15 mouse cellular contexts compared by ENCODE assay signal in genomic region chr8:46332389-46333061, GRCm38 (mm10). TPM values are rescaled to one million over a fixed set of nuclear protein-coding genes. Genes with fewer than 3 reads are reported as not detected.
DNase-seq lines count a peak whose midpoint lies in the region; ATAC-seq lines count a peak whose summit lies in the region.
"Had no signal": no experiment of that assay in that cellular context is flagged by ENCODE, and none has a peak within 500 bp of the region (broad histone marks: within the 10 kb centered on the region; RNA-seq: fewer than 3 reads in every experiment).

No protein-coding gene starts in this region.

- DNase-seq in embryo, embryonic 10 days (ENCODE audit: low spot score) = peak; percentile 16
- no peak for DNase-seq in embryo, embryonic 11 days
- peak; percentile 54 for DNase-seq in kidney, adult 9 months
- DNase-seq in kidney, postnatal 10 days = no peak
- peak; percentile 55 for DNase-seq in lung, postnatal 25 days (ENCODE audit: low spot score)
- no peak for DNase-seq in limb, embryonic 10.5 days (ENCODE audit: low spot score)
- DNase-seq: gastrocnemius, postnatal 14 days; thymus, adult 2 months had no signal

- H3K4me3 ChIP-seq in intestine, embryonic 15.5 days (replicated peaks) = no peak overlapping the region
- H3K4me3 ChIP-seq in limb, embryonic 10.5 days = no peak overlapping the region

- peak; percentile 63; the same call in 1 of the 2 replicates for ATAC-seq in intestine, embryonic 15.5 days
- ATAC-seq: forebrain, embryonic 16.5 days; hindbrain, embryonic 16.5 days had no signal

- no peak overlapping the region for H3K9ac ChIP-seq in intestine, embryonic 15.5 days

- H3K36me3 ChIP-seq in intestine, embryonic 15.5 days = no peaks in the 10 kb centered on the region
- H3K36me3 ChIP-seq in limb, embryonic 10.5 days = no peaks in the 10 kb centered on the region
- H3K36me3 ChIP-seq: G1E had no signal

- 0 out of 2 replicates have a peak, but pooled peaks cover 4% of the 10 kb centered on the region for H3K4me1 ChIP-seq in intestine, embryonic 15.5 days (replicated peaks)
- H3K4me1 ChIP-seq in limb, embryonic 10.5 days = no peaks in the 10 kb centered on the region

- H3K4me2 ChIP-seq in intestine, embryonic 15.5 days (replicated peaks) = no peak overlapping the region

- no peaks in the 10 kb centered on the region for H3K9me3 ChIP-seq in intestine, embryonic 15.5 days
- no peaks in the 10 kb centered on the region for H3K9me3 ChIP-seq in limb, embryonic 10.5 days (replicated peaks)
- H3K9me3 ChIP-seq: G1E had no signal

- H3K27me3 ChIP-seq in intestine, embryonic 15.5 days (replicated peaks) = no peaks in the 10 kb centered on the region
- H3K27me3 ChIP-seq in limb, embryonic 10.5 days (ENCODE audit: low read depth, poor library complexity, severe bottlenecking) = no peaks in the 10 kb centered on the region

- H3K27ac ChIP-seq in intestine, embryonic 15.5 days = no peak overlapping the region
- no peak overlapping the region for H3K27ac ChIP-seq in limb, embryonic 10.5 days

- WGBS in intestine, embryonic 15.5 days = 87% methylated on average over 7 of the region's 7 CpGs
- 87% methylated on average over 7 of the region's 7 CpGs for WGBS in limb, embryonic 10.5 days

RNA-seq across cellular contexts. Expression of gene Helt, which starts 38.1 kb away (rescaled TPM):
- not detected in 2 replicates for polyA plus RNA-seq in intestine, embryonic 15.5 days (2015; fragmentation: Nextera tagmentation; extraction: Ambion mirVana)
- not detected in 2 replicates for polyA plus RNA-seq in limb, embryonic 10.5 days (2016; fragmentation: Nextera tagmentation; extraction: Ambion mirVana)
- polyA plus RNA-seq: C2C12; G1E; heart, embryonic 14.5 days; hindbrain, embryonic 16.5 days; limb, embryonic 11.5 days; thymus, adult 2 months had no signal

Comparison
In these comparisons a context has a peak if more than half of its experiments do, and no peak if none do; other contexts are left out.
1. DNase-seq: peak in embryo, embryonic 10 days (single experiment), kidney, adult 9 months (single experiment) and lung, postnatal 25 days (single experiment); none in embryo, embryonic 11 days (single experiment), kidney, postnatal 10 days (single experiment) and limb, embryonic 10.5 days (single experiment).